Mouse (Mus musculus) brain, embryonic 14.5 days (tissue): ENCODE measurements at regions not wholly inside any gene's neighbourhood (a gene's known extent, or its start where the extent isn't known, plus 50 kb on each side); places are given as distances from the start of the nearest gene placed in this dataset.

Experiments used
- CTCF ChIP-seq: fragments of 200-500 bp; IDR thresholded peaks from 2 replicates; pipeline ENCODE4 v1.5.1; 2012; ENCODE audit warnings: inconsistent platforms, mild to moderate bottlenecking, moderate library complexity, borderline replicate concordance; ENCODE audit not compliant: insufficient read depth, insufficient read length; ENCODE audit errors: extremely low read depth
- POLR2A ChIP-seq: fragments of 200-500 bp; IDR thresholded peaks from 2 replicates; pipeline ENCODE4 v1.6.1; 2012; ENCODE audit warnings: mild to moderate bottlenecking, inconsistent platforms, borderline replicate concordance; ENCODE audit not compliant: poor library complexity, insufficient read depth, insufficient read length, severe bottlenecking; ENCODE audit errors: extremely low read depth

- TF ChIP-seq CTCF (no peak), POLR2A (no peak)
These were observed 70.6 kb upstream of the Lama4 start for GRCm38 (mm10) chr10:38894706-38895105.
